Mouse (Mus musculus) limb, embryonic 14.5 days (tissue): Measurements from ENCODE around the gene Tlr12. TPM values are rescaled to one million over a fixed set of nuclear protein-coding genes. Genes with fewer than 3 reads are reported as not detected.
A peak's percentile ranks its signal among the peaks of the same experiment; 100 is the strongest.

Experiments used
- ATAC-seq: fragments of 200-750 bp; cut with Nextera tagmentation; 2 replicates; pipeline ENCODE4 v1.8.0; 2017; ENCODE audit warnings: low read depth, moderate number of reproducible peaks, moderate TSS enrichment; ENCODE audit not compliant: low FRiP score
- DNase-seq: peaks from one replicate; pipeline ENCODE4 v3.0.0-alpha.2; 2015; ENCODE audit warnings: low spot score
- H3K27ac ChIP-seq: fragments of 300-500 bp; sonication (generic); replicated peaks from 2 replicates; pipeline ENCODE4 v1.5.1; 2014; ENCODE audit warnings: low read depth, mild to moderate bottlenecking, low read length, moderate library complexity, mixed read lengths
- H3K27me3 ChIP-seq: fragments of 300-500 bp; sonication (generic); 2 replicates; pipeline ENCODE4 v1.6.1; 2014; ENCODE audit warnings: low read length, mixed read lengths; ENCODE audit not compliant: control insufficient read depth, insufficient read depth
- H3K36me3 ChIP-seq: fragments of 300-500 bp; sonication (generic); 2 replicates; pipeline ENCODE4 v1.6.1; 2014; ENCODE audit warnings: mild to moderate bottlenecking, low read length, moderate library complexity, mixed read lengths; ENCODE audit not compliant: control insufficient read depth, insufficient read depth
- H3K4me1 ChIP-seq: fragments of 300-500 bp; sonication (generic); 2 replicates; pipeline ENCODE4 v1.6.1; 2014; ENCODE audit warnings: antibody characterized with exemption, low read length, mixed read lengths; ENCODE audit not compliant: control insufficient read depth, insufficient read depth
- H3K4me2 ChIP-seq: fragments of 300-500 bp; sonication (generic); replicated peaks from 2 replicates; pipeline ENCODE4 v1.6.1; 2014; ENCODE audit warnings: low read depth, mild to moderate bottlenecking, low read length, moderate library complexity; ENCODE audit not compliant: severe bottlenecking
- H3K4me3 ChIP-seq: fragments of 300-500 bp; sonication (generic); replicated peaks from 2 replicates; pipeline ENCODE4 v1.5.1; 2014; ENCODE audit warnings: low read length
- H3K9ac ChIP-seq: fragments of 300-500 bp; sonication (generic); 2 replicates; pipeline ENCODE4 v1.6.1; 2014; ENCODE audit warnings: mild to moderate bottlenecking, low read depth, low read length, moderate library complexity; ENCODE audit not compliant: severe bottlenecking
- H3K9me3 ChIP-seq: fragments of 300-500 bp; sonication (generic); 2 replicates; pipeline ENCODE4 v1.6.1; 2016; ENCODE audit warnings: low read length; ENCODE audit not compliant: control insufficient read depth
- POLR2A ChIP-seq: fragments of 200-500 bp; IDR thresholded peaks from 2 replicates; pipeline ENCODE4 v1.8.0; 2012; ENCODE audit warnings: inconsistent platforms, mild to moderate bottlenecking, moderate library complexity, borderline replicate concordance; ENCODE audit not compliant: insufficient read depth, insufficient read length; ENCODE audit errors: extremely low read depth
- WGBS: fragments of 180-500 bp; shearing (Covaris S2); extraction: QIAGEN DNeasy Blood & Tissue Kit; methylation state at CpG from one replicate; pipeline ENCODE4 v1.1.7; 2014; 5-methylcytosine and 5-hydroxymethylcytosine counted together
- polyA plus RNA-seq, 2 experiments: library from polyadenylated mRNA; depleted of rRNA in 1 of 2; stranded (reverse) in 1 of 2; unstranded in 1 of 2; fragments of >200 nt; fragmentation: Nextera tagmentation in 1 of 2; extraction: Ambion mirVana in 1 of 2; gene quantifications; 2 replicates each; pipeline versions ENCODE4 v1.2.1 to v1.2.3; 2012 to 2014

Gene Tlr12
- polyA plus RNA-seq, 2 experiments, result 0.40 to 0.82 TPM

- TF ChIP-seq POLR2A, result no peak
- no peaks in the 10 kb centered on the region for H3K27me3 ChIP-seq
- H3K36me3 ChIP-seq, result no peaks in the 10 kb centered on the region
- peaks cover 11% of the 10 kb centered on the region for H3K4me1 ChIP-seq
- ATAC-seq (no peak), DNase-seq (no peak)
- H3K9ac ChIP-seq, result no peak overlapping the region
- H3K4me2 ChIP-seq, result no peak overlapping the region
- no peaks in the 10 kb centered on the region for H3K9me3 ChIP-seq
- H3K27ac ChIP-seq, result no peak overlapping the region
- WGBS, result 85% methylated on average over 8 of the region's 8 CpGs
- H3K4me3 ChIP-seq, result no peak overlapping the region
These were observed 41.8 kb upstream of the Tlr12 start for GRCm38 (mm10) chr4:128660196-128660595.

GRCm38 (mm10) chr4:128655446-128655845 lies 37.0 kb upstream of the Tlr12 start:
- ATAC-seq (no peak), DNase-seq (no peak)
- Histone ChIP-seq H3K4me3 (peak overlapping the region; percentile 77), H3K4me1 (peaks cover 10% of the 10 kb centered on the region), H3K4me2 (peak overlapping the region; percentile 72), H3K27ac (0 out of 2 replicates have a peak overlapping the region, but pooled peaks have one; percentile 58), H3K9me3 (no peaks in the 10 kb centered on the region), H3K36me3 (no peaks in the 10 kb centered on the region), H3K27me3 (no peaks in the 10 kb centered on the region), H3K9ac (peak overlapping the region; percentile 69)
- no peak for TF ChIP-seq POLR2A
- under 1% methylated on average over 12 of the region's 12 CpGs for WGBS

- no peak for TF ChIP-seq POLR2A
- peak; percentile 96 for DNase-seq
- Histone ChIP-seq H3K36me3 (no peaks in the 10 kb centered on the region), H3K27me3 (no peaks in the 10 kb centered on the region), H3K9ac (peak within 1 kb of the TSS; percentile 69), H3K4me3 (peak within 1 kb of the TSS; percentile 77), H3K4me1 (peaks cover 16% of the 10 kb centered on the region), H3K9me3 (no peaks in the 10 kb centered on the region), H3K27ac (peak within 1 kb of the TSS; percentile 58), H3K4me2 (peak within 1 kb of the TSS; percentile 72)
- ATAC-seq, result peak; percentile 94
- 2% methylated on average over 51 of the region's 85 CpGs for WGBS
These were observed 36.3 kb upstream of the Tlr12 start, which contains the start of gene Phc2 for GRCm38 (mm10) chr4:128654505-128655381. Gene Phc2 (plus strand): TSS chr4:128654702.

- Histone ChIP-seq H3K9me3 (no peaks in the 10 kb centered on the region), H3K27me3 (no peaks in the 10 kb centered on the region), H3K9ac (no peak overlapping the region), H3K4me3 (no peak overlapping the region), H3K36me3 (no peaks in the 10 kb centered on the region), H3K4me2 (no peak overlapping the region), H3K4me1 (peaks cover 16% of the 10 kb centered on the region), H3K27ac (no peak overlapping the region)
- TF ChIP-seq POLR2A, result no peak
- no peak for DNase-seq
- no peak for ATAC-seq
- WGBS, result 16% methylated on average over 5 of the region's 5 CpGs
These were observed 34.3 kb upstream of the Tlr12 start for GRCm38 (mm10) chr4:128652584-128653298.

- no peak overlapping the region for H3K4me3 ChIP-seq
- no peak overlapping the region for H3K4me2 ChIP-seq
- ATAC-seq (no peak), DNase-seq (no peak)
- H3K4me1 ChIP-seq, result peaks cover 16% of the 10 kb centered on the region
- WGBS, result 51% methylated on average over 3 of the region's 3 CpGs
- H3K27ac ChIP-seq, result no peak overlapping the region
- H3K9me3 ChIP-seq, result no peaks in the 10 kb centered on the region
- no peaks in the 10 kb centered on the region for H3K36me3 ChIP-seq
- TF ChIP-seq POLR2A, result no peak
- H3K27me3 ChIP-seq, result no peaks in the 10 kb centered on the region
- no peak overlapping the region for H3K9ac ChIP-seq
These were observed 33.1 kb upstream of the Tlr12 start for GRCm38 (mm10) chr4:128651530-128651929.
